Mouse (Mus musculus) MEL (cell line): ENCODE data around the gene Bub1b.

Experiments used
- POLR2A ChIP-seq, 2 experiments: IDR thresholded peaks; 2 replicates each; pipeline ENCODE4 v1.6.1; 2011 to 2012; ENCODE audit warnings: low read length in 2 of 2, mild to moderate bottlenecking in 2 of 2, control low read depth in 1 of 2, improper control_type of control experiment in 1 of 2, low read depth in 1 of 2, moderate library complexity in 1 of 2; ENCODE audit not compliant: control insufficient read depth in 1 of 2, insufficient read depth in 1 of 2, poor library complexity in 1 of 2
- ZNF384 ChIP-seq: IDR thresholded peaks from 2 replicates; pipeline ENCODE4 v1.6.1; 2012; ENCODE audit warnings: low read depth, mild to moderate bottlenecking, inconsistent platforms, low read length, improper control_type of control experiment

GRCm38 (mm10) chr2:118658457-118658856, 60.4 kb downstream of the Bub1b start:
- TF ChIP-seq ZNF384 (no peak), POLR2A (IDR thresholded peaks at IDR 0.05; ENCODE audit: control insufficient read depth in 1 of 2, insufficient read depth in 1 of 2, low read depth in 1 of 2, low read length in 2 of 2, poor library complexity in 1 of 2) (peak in 1 of 2 experiments; percentile 81; a peak in 3 of 4 replicates)
